Mouse (Mus musculus): ENCODE data around the gene Rps12.

Gene Rps12

GRCm38 (mm10) chr10:23784121-23784520, 3.0 kb downstream of the Rps12 start:
- no peak for DNase-seq

DNA sequence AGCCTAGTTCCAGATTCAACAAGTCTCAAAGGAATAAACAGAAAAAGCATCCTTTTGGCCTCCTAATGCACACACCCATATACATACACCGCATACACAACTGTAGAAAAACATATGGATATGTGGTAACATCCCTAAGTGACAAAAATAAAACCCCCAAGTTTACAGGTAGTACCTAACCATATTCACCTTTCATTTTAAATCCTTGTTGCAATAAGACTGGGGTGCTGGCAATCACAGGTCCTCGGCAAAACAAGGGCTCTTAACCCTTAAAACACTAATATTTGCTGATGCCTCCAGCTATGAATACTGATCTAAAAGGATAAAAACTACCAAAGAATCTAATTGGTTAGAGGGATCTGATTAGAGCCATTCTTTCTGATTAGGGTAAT, 3.6 kb downstream of the Rps12 start:
- DNase-seq, result no peak

GRCm38 (mm10) chr10:23782855-23783492, 4.1 kb downstream of the Rps12 start:
- DNase-seq, result no peak

GRCm38 (mm10) chr10:23781760-23782735, 5.0 kb downstream of the Rps12 start:
- no peak for DNase-seq

- no peak for DNase-seq
Measured at GRCm38 (mm10) chr10:23780539-23781275, 6.4 kb downstream of the Rps12 start.

DNA sequence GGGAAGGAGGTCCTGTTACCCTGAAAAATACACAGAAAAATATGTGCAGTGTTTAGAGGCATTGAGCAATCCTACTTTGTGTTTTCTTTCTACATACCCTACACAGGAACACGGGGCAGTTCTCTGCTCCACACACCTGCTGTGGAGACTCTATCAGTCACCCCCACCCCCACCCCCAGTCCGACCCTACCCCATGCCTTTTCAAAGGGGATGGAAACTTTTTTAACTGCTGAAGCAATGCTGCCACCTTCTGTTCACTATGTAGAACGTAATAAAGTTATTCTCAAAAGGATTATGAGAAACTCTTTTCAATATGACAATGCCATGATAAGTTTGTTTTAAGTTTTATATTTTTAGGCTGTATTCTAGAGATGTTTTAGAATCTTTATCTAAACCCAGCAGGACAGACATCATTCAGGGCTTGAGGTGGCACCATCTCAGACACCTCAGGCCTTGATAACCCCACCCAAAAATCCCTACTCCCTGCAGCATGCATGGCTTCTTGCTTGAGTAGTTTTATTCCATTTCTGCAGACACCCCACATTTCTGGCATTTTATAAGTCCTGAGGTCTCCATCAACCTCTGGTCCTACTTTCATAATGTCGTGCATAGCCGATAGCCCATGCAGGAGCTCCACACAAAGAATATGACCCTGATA, 9.7 kb downstream of the Rps12 start:
- DNase-seq, result no peak

GRCm38 (mm10) chr10:23754166-23754565, 32.9 kb downstream of the Rps12 start:
- DNase-seq, result no peak
